Mouse (Mus musculus): ENCODE data around the gene Cdkn3. TPM values are rescaled to one million over a fixed set of nuclear protein-coding genes. Genes with fewer than 3 reads are reported as not detected.
"Not testable (repeated sequence)": the region's sequence is repeated elsewhere in the genome, so short reads cannot be mapped to it uniquely, and the experiment has no call there.

Cdkn3 gene
- polyA plus RNA-seq, 1 experiment: 12.5 TPM

DNA sequence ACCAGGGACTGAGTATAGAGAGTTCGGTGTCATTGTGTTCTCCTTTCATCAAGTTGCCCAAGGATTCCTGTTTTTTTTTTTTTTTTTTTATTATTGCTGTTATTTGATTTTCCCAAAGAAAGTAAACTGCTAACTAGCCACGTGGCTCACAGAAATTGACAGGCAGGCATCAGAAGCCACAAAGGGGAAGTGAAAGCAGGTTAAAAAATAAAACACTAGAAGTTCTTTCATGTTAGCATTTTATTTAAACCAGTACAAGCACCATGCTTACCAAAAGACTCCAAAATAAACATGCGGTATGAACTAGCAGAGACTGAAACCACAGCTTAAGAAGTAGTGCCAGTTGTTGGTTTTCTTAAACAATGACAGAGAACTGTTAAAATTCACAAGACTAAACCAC is 47.6 kb downstream of the Cdkn3 start:
- Histone ChIP-seq H3ac (ENCODE audit: control insufficient read depth, insufficient read length) (no peak overlapping the region), H3K36me3 (ENCODE audit: control insufficient read depth, insufficient read depth) (peaks cover 50% of the 10 kb centered on the region), H3K79me2 (ENCODE audit: control insufficient read depth, insufficient read depth) (no peaks in the 10 kb centered on the region), H3K4me2 (ENCODE audit: low read depth) (no peak overlapping the region), H3K27me3 (ENCODE audit: control insufficient read depth, insufficient read depth, insufficient read length) (no peaks in the 10 kb centered on the region), H3K4me3 (no peak overlapping the region)
- TF ChIP-seq SRF (IDR thresholded peaks at IDR 0.05; ENCODE audit: control insufficient read depth, insufficient read length, low read depth) (no peak), E2F4 (IDR thresholded peaks at IDR 0.05; ENCODE audit: insufficient read depth) (no peak), TCF12 (IDR thresholded peaks at IDR 0.05; ENCODE audit: insufficient read depth, poor library complexity, severe bottlenecking) (no peak), MAX (IDR thresholded peaks at IDR 0.05; ENCODE audit: low read depth) (no peak), USF1 (IDR thresholded peaks at IDR 0.05; ENCODE audit: low read depth) (no peak)

DNA sequence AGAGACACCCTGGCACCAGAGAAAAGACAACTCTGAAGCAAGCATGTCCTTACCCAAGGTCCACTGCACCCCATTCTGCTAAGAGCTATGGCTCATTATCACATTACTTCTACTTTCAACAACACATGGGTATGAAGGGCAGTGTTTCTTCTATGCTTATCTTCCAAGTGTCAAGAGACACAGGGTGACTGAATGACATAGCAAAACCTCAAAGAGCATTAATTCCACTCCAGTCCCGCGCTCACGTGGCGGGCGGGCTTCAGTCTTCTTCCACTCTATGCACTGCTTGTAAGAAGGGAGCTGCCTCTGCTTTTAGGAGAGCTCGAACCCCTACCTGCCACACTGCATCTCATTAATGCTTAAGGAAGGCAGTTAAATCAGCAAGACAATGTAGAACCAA is 55.3 kb downstream of the Cdkn3 start:
- Histone ChIP-seq H3K4me2 (ENCODE audit: low read depth) (no peak overlapping the region), H3K27me3 (ENCODE audit: control insufficient read depth, insufficient read depth, insufficient read length) (no peaks in the 10 kb centered on the region), H3K36me3 (ENCODE audit: control insufficient read depth, insufficient read depth) (peaks cover 44% of the 10 kb centered on the region), H3K4me3 (no peak overlapping the region), H3ac (ENCODE audit: control insufficient read depth, insufficient read length) (no peak overlapping the region), H3K79me2 (ENCODE audit: control insufficient read depth, insufficient read depth) (peaks cover 54% of the 10 kb centered on the region)
- TF ChIP-seq CEBPB (IDR thresholded peaks at IDR 0.05; ENCODE audit: insufficient read depth, poor library complexity, severe bottlenecking) (no peak), POLR2A (IDR thresholded peaks at IDR 0.05; ENCODE audit: insufficient read length, low read depth) (no peak), E2F4 (IDR thresholded peaks at IDR 0.05; ENCODE audit: insufficient read depth) (no peak), MYOD1 (IDR thresholded peaks at IDR 0.05; ENCODE audit: control insufficient read depth in 1 of 3, insufficient read length in 2 of 3, low read depth in 2 of 3) (no peak), REST (IDR thresholded peaks at IDR 0.05; ENCODE audit: insufficient read depth, insufficient read length) (no peak), TCF12 (IDR thresholded peaks at IDR 0.05; ENCODE audit: insufficient read depth, poor library complexity, severe bottlenecking) (no peak), TCF3 (IDR thresholded peaks at IDR 0.05; ENCODE audit: insufficient read length, low read depth) (no peak), MAX (IDR thresholded peaks at IDR 0.05; ENCODE audit: low read depth) (no peak), POLR2AphosphoS2 (IDR thresholded peaks at IDR 0.05; ENCODE audit: insufficient read length, low read depth) (no peak), USF1 (IDR thresholded peaks at IDR 0.05; ENCODE audit: low read depth) (no peak)

DNA sequence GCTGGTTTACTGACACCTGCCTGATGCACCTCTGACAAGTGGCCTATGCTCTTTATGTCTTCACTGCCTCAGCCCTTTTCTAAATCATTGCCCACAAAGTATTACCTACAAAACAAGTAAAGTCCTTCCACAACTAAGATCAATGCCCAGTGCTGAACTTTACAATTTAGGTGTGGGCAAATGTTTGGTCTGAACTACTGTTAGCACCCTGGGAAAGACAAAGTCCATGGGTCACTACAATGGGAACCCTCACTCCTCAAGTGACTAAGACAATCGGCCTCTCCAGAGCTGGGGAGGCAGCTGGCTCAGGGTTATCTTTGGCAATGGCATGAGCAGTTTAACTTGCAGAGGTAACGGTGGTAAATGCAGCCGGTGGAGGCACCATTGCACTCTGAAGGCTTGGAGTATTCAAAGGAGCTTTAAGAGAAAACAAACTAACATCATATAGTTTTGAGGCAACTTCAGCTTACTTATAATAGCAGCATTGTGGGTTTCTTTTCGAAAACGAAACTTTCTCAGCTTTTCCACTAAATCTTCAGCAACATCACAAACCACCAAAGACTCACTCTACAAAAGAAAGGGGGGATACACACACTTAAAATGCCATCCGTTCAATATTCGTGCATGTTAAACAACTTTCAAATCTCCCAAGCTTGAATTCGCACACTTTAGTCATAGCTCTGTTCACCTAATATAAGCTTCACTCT is 56.7 kb downstream of the Cdkn3 start:
- Histone ChIP-seq H3K27me3 (ENCODE audit: control insufficient read depth, insufficient read depth, insufficient read length) (no peaks in the 10 kb centered on the region), H3ac (ENCODE audit: control insufficient read depth, insufficient read length) (no peak overlapping the region), H3K4me2 (ENCODE audit: low read depth) (no peak overlapping the region), H3K79me2 (ENCODE audit: control insufficient read depth, insufficient read depth) (peaks cover 67% of the 10 kb centered on the region), H3K4me3 (no peak overlapping the region), H3K36me3 (ENCODE audit: control insufficient read depth, insufficient read depth) (peaks cover 30% of the 10 kb centered on the region)
- no peak for TF ChIP-seq TCF3 (IDR thresholded peaks at IDR 0.05; ENCODE audit: insufficient read length, low read depth)
- no peak for TF ChIP-seq POLR2AphosphoS2 (IDR thresholded peaks at IDR 0.05; ENCODE audit: insufficient read length, low read depth)
- no peak for TF ChIP-seq POLR2A (IDR thresholded peaks at IDR 0.05; ENCODE audit: insufficient read length, low read depth)
- no peak for TF ChIP-seq MAX (IDR thresholded peaks at IDR 0.05; ENCODE audit: low read depth)
- no peak for TF ChIP-seq SRF (IDR thresholded peaks at IDR 0.05; ENCODE audit: control insufficient read depth, insufficient read length, low read depth)
- no peak for TF ChIP-seq REST (IDR thresholded peaks at IDR 0.05; ENCODE audit: insufficient read depth, insufficient read length)
- TF ChIP-seq TCF12 (IDR thresholded peaks at IDR 0.05; ENCODE audit: insufficient read depth, poor library complexity, severe bottlenecking): no peak
- no peak for TF ChIP-seq CEBPB (IDR thresholded peaks at IDR 0.05; ENCODE audit: insufficient read depth, poor library complexity, severe bottlenecking)
- TF ChIP-seq USF1 (IDR thresholded peaks at IDR 0.05; ENCODE audit: low read depth): no peak
- no peak for TF ChIP-seq MYOD1 (IDR thresholded peaks at IDR 0.05; ENCODE audit: control insufficient read depth in 1 of 3, insufficient read length in 2 of 3, low read depth in 2 of 3)
- TF ChIP-seq E2F4 (IDR thresholded peaks at IDR 0.05; ENCODE audit: insufficient read depth): no peak
- no peak for TF ChIP-seq MYOG (IDR thresholded peaks at IDR 0.05; ENCODE audit: control insufficient read depth in 1 of 3, insufficient read depth in 1 of 3, insufficient read length in 2 of 3, low read depth in 2 of 3)

DNA sequence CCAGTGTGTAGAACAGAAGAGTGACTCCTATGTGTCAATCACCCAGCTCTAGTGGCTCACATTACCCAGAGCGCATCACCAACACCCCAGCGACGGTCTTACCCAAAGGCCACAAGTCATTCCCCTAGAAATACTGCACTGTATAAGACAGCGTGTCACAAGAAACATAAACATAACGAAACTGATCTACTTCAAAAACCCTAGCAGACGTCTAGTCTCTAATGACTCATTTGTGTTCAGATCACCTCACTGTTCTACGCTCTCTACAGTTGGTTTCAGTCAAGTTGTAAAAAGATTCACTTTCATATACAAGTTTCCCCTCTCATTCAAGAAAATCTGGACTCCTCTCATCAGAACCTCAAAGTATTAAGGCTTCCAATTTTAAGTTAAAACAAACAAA is 58.4 kb downstream of the Cdkn3 start:
- Histone ChIP-seq H3K4me3 (no peak overlapping the region), H3K36me3 (ENCODE audit: control insufficient read depth, insufficient read depth) (peaks cover 21% of the 10 kb centered on the region), H3ac (ENCODE audit: control insufficient read depth, insufficient read length) (no peak overlapping the region), H3K27me3 (ENCODE audit: control insufficient read depth, insufficient read depth, insufficient read length) (no peaks in the 10 kb centered on the region), H3K4me2 (ENCODE audit: low read depth) (no peak overlapping the region), H3K79me2 (ENCODE audit: control insufficient read depth, insufficient read depth) (peaks cover 67% of the 10 kb centered on the region)
- TF ChIP-seq TCF3 (IDR thresholded peaks at IDR 0.05; ENCODE audit: insufficient read length, low read depth): no peak
- no peak for TF ChIP-seq POLR2A (IDR thresholded peaks at IDR 0.05; ENCODE audit: insufficient read length, low read depth)
- TF ChIP-seq MAX (IDR thresholded peaks at IDR 0.05; ENCODE audit: low read depth): no peak
- TF ChIP-seq MYOG (IDR thresholded peaks at IDR 0.05; ENCODE audit: control insufficient read depth in 1 of 3, insufficient read depth in 1 of 3, insufficient read length in 2 of 3, low read depth in 2 of 3): no peak
- TF ChIP-seq USF1 (IDR thresholded peaks at IDR 0.05; ENCODE audit: low read depth): no peak
- TF ChIP-seq E2F4 (IDR thresholded peaks at IDR 0.05; ENCODE audit: insufficient read depth): no peak

DNA sequence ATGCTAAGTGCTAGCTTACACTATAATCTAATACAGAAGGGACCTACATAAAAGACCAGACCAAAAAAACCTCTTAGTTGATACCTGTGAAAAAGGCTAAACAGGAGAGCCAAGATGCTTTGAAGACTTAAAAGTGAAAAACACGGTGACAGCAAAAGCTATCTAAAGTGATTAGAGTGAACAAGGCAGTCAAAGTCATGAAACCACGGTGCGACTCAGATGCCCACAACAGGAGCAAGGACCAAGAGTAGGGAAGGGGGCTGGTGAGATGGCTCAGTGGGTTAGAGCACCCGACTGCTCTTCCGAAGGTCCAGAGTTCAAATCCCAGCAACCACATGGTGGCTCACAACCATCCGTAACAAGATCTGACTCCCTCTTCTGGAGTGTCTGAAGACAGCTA is 59.6 kb downstream of the Cdkn3 start:
- peak overlapping the region; percentile 98 for H3K4me2 ChIP-seq (ENCODE audit: low read depth)
- H3ac ChIP-seq (ENCODE audit: control insufficient read depth, insufficient read length); H3K27me3 ChIP-seq (ENCODE audit: control insufficient read depth, insufficient read depth, insufficient read length); H3K4me3 ChIP-seq: not testable (repeated sequence)
- H3K36me3 ChIP-seq (ENCODE audit: control insufficient read depth, insufficient read depth): peaks cover 12% of the 10 kb centered on the region
- H3K79me2 ChIP-seq (ENCODE audit: control insufficient read depth, insufficient read depth): peaks cover 67% of the 10 kb centered on the region

Other genes with a start within 250 kb of the Cdkn3 start
- 104 TPM for gene Cnih1, start 27.9 kb downstream of the Cdkn3 start, polyA plus RNA-seq (2012; fragmentation: generic; extraction: Trizol)
- gene Gmfb, start 61.7 kb downstream of the Cdkn3 start, polyA plus RNA-seq (2012; fragmentation: generic; extraction: Trizol): 17.2 TPM
- 40.6 TPM for gene Cgrrf1, start 71.6 kb downstream of the Cdkn3 start, polyA plus RNA-seq (2012; fragmentation: generic; extraction: Trizol)
- gene Samd4, start 122.3 kb downstream of the Cdkn3 start, polyA plus RNA-seq (2012; fragmentation: generic; extraction: Trizol): 15.7 TPM

All from myocyte (in vitro differentiated cells).